Mouse (Mus musculus): Measurements from ENCODE around the gene Rab31. TPM values are rescaled to one million over a fixed set of nuclear protein-coding genes. Genes with fewer than 3 reads are reported as not detected.

Gene Rab31
- polyA plus RNA-seq, 1 experiment from 2014 or later, result 88.8 TPM

- H3K4me2 ChIP-seq (ENCODE audit: low read length), result no peak overlapping the region
- H3K9ac ChIP-seq (ENCODE audit: low read length), result no peak overlapping the region
- H3K27me3 ChIP-seq (replicated peaks; ENCODE audit: control insufficient read depth, insufficient read depth, low read length), result no peaks in the 10 kb centered on the region
- no peaks in the 10 kb centered on the region for H3K9me3 ChIP-seq (replicated peaks; ENCODE audit: control insufficient read depth, low read length)
- H3K36me3 ChIP-seq (ENCODE audit: control insufficient read depth, insufficient read depth, low read length), result no peaks in the 10 kb centered on the region
- no peak overlapping the region for H3K4me3 ChIP-seq (ENCODE audit: low read depth, low read length)
- 91% methylated on average over 6 of the region's 6 CpGs for WGBS
- ATAC-seq (no peak), DNase-seq (ENCODE audit: low spot score) (no peak)
- H3K4me1 ChIP-seq (ENCODE audit: control insufficient read depth, insufficient read depth, low read length), result peaks cover 10% of the 10 kb centered on the region; the same call in 1 of the 2 replicates
- H3K27ac ChIP-seq (ENCODE audit: low read depth, low read length), result no peak overlapping the region
Measured at GRCm38 (mm10) chr17:65737622-65738021, 34.9 kb downstream of the Rab31 start.

GRCm38 (mm10) chr17:65737175-65737574, 35.4 kb downstream of the Rab31 start:
- Histone ChIP-seq H3K27me3 (replicated peaks; ENCODE audit: control insufficient read depth, insufficient read depth, low read length) (no peaks in the 10 kb centered on the region), H3K9me3 (replicated peaks; ENCODE audit: control insufficient read depth, low read length) (no peaks in the 10 kb centered on the region), H3K4me1 (ENCODE audit: control insufficient read depth, insufficient read depth, low read length) (peaks cover 7% of the 10 kb centered on the region; the same call in 1 of the 2 replicates), H3K36me3 (ENCODE audit: control insufficient read depth, insufficient read depth, low read length) (no peaks in the 10 kb centered on the region), H3K9ac (ENCODE audit: low read length) (no peak overlapping the region), H3K4me3 (ENCODE audit: low read depth, low read length) (no peak overlapping the region), H3K27ac (ENCODE audit: low read depth, low read length) (no peak overlapping the region), H3K4me2 (ENCODE audit: low read length) (no peak overlapping the region)
- no peak for ATAC-seq
- no peak for DNase-seq (ENCODE audit: low spot score)
- 84% methylated on average over 5 of the region's 5 CpGs for WGBS

- DNase-seq (ENCODE audit: low spot score) (no peak), ATAC-seq (no peak)
- H3K4me3 ChIP-seq (ENCODE audit: low read depth, low read length), result no peak overlapping the region
- H3K9me3 ChIP-seq (replicated peaks; ENCODE audit: control insufficient read depth, low read length), result no peaks in the 10 kb centered on the region
- H3K27ac ChIP-seq (ENCODE audit: low read depth, low read length), result no peak overlapping the region
- H3K9ac ChIP-seq (ENCODE audit: low read length), result no peak overlapping the region
- H3K4me2 ChIP-seq (ENCODE audit: low read length), result no peak overlapping the region
- WGBS, result 93% methylated on average over 2 of the region's 2 CpGs
- no peaks in the 10 kb centered on the region for H3K36me3 ChIP-seq (ENCODE audit: control insufficient read depth, insufficient read depth, low read length)
- H3K27me3 ChIP-seq (replicated peaks; ENCODE audit: control insufficient read depth, insufficient read depth, low read length), result no peaks in the 10 kb centered on the region
- H3K4me1 ChIP-seq (ENCODE audit: control insufficient read depth, insufficient read depth, low read length), result no peaks in the 10 kb centered on the region
Measured at GRCm38 (mm10) chr17:65735088-65735487, 37.5 kb downstream of the Rab31 start.

GRCm38 (mm10) chr17:65732666-65733065, 39.9 kb downstream of the Rab31 start:
- DNase-seq (ENCODE audit: low spot score) (no peak), ATAC-seq (no peak)
- no peak overlapping the region for H3K27ac ChIP-seq (ENCODE audit: low read depth, low read length)
- WGBS, result 90% methylated on average over 4 of the region's 4 CpGs
- H3K27me3 ChIP-seq (replicated peaks; ENCODE audit: control insufficient read depth, insufficient read depth, low read length), result no peaks in the 10 kb centered on the region
- H3K9me3 ChIP-seq (replicated peaks; ENCODE audit: control insufficient read depth, low read length), result no peaks in the 10 kb centered on the region
- H3K36me3 ChIP-seq (ENCODE audit: control insufficient read depth, insufficient read depth, low read length), result no peaks in the 10 kb centered on the region
- no peak overlapping the region for H3K9ac ChIP-seq (ENCODE audit: low read length)
- H3K4me3 ChIP-seq (ENCODE audit: low read depth, low read length), result no peak overlapping the region
- no peak overlapping the region for H3K4me2 ChIP-seq (ENCODE audit: low read length)
- H3K4me1 ChIP-seq (ENCODE audit: control insufficient read depth, insufficient read depth, low read length), result no peaks in the 10 kb centered on the region

- Histone ChIP-seq H3K4me1 (ENCODE audit: control insufficient read depth, insufficient read depth, low read length) (no peaks in the 10 kb centered on the region), H3K36me3 (ENCODE audit: control insufficient read depth, insufficient read depth, low read length) (no peaks in the 10 kb centered on the region), H3K4me2 (ENCODE audit: low read length) (no peak overlapping the region), H3K9ac (ENCODE audit: low read length) (no peak overlapping the region), H3K27ac (ENCODE audit: low read depth, low read length) (no peak overlapping the region), H3K4me3 (ENCODE audit: low read depth, low read length) (no peak overlapping the region), H3K9me3 (replicated peaks; ENCODE audit: control insufficient read depth, low read length) (no peaks in the 10 kb centered on the region), H3K27me3 (replicated peaks; ENCODE audit: control insufficient read depth, insufficient read depth, low read length) (no peaks in the 10 kb centered on the region)
- 93% methylated on average over 9 of the region's 9 CpGs for WGBS
- no peak for DNase-seq (ENCODE audit: low spot score)
- no peak for ATAC-seq
Measured at GRCm38 (mm10) chr17:65731710-65732109, 40.8 kb downstream of the Rab31 start.

GRCm38 (mm10) chr17:65729945-65730741, 42.4 kb downstream of the Rab31 start:
- Histone ChIP-seq H3K27ac (ENCODE audit: low read depth, low read length) (no peak overlapping the region), H3K36me3 (ENCODE audit: control insufficient read depth, insufficient read depth, low read length) (no peaks in the 10 kb centered on the region), H3K9me3 (replicated peaks; ENCODE audit: control insufficient read depth, low read length) (no peaks in the 10 kb centered on the region), H3K4me2 (ENCODE audit: low read length) (no peak overlapping the region), H3K9ac (ENCODE audit: low read length) (no peak overlapping the region), H3K4me1 (ENCODE audit: control insufficient read depth, insufficient read depth, low read length) (no peaks in the 10 kb centered on the region), H3K4me3 (ENCODE audit: low read depth, low read length) (no peak overlapping the region), H3K27me3 (replicated peaks; ENCODE audit: control insufficient read depth, insufficient read depth, low read length) (no peaks in the 10 kb centered on the region)
- ATAC-seq, result no peak
- WGBS, result 78% methylated on average over 15 of the region's 16 CpGs
- DNase-seq (ENCODE audit: low spot score), result no peak

GRCm38 (mm10) chr17:65726755-65727154, 45.8 kb downstream of the Rab31 start:
- Histone ChIP-seq H3K36me3 (ENCODE audit: control insufficient read depth, insufficient read depth, low read length) (no peaks in the 10 kb centered on the region), H3K27ac (ENCODE audit: low read depth, low read length) (no peak overlapping the region), H3K4me2 (ENCODE audit: low read length) (no peak overlapping the region), H3K9ac (ENCODE audit: low read length) (no peak overlapping the region), H3K4me1 (ENCODE audit: control insufficient read depth, insufficient read depth, low read length) (no peaks in the 10 kb centered on the region), H3K9me3 (replicated peaks; ENCODE audit: control insufficient read depth, low read length) (no peaks in the 10 kb centered on the region), H3K4me3 (ENCODE audit: low read depth, low read length) (no peak overlapping the region), H3K27me3 (replicated peaks; ENCODE audit: control insufficient read depth, insufficient read depth, low read length) (no peaks in the 10 kb centered on the region)
- no peak for DNase-seq (ENCODE audit: low spot score)
- WGBS, result 79% methylated on average over 5 of the region's 5 CpGs
- no peak for ATAC-seq

GRCm38 (mm10) chr17:65726274-65726673, 46.3 kb downstream of the Rab31 start:
- no peak for ATAC-seq
- no peaks in the 10 kb centered on the region for H3K27me3 ChIP-seq (replicated peaks; ENCODE audit: control insufficient read depth, insufficient read depth, low read length)
- no peak for DNase-seq (ENCODE audit: low spot score)

GRCm38 (mm10) chr17:65725814-65726213, 46.7 kb downstream of the Rab31 start:
- H3K27ac ChIP-seq (ENCODE audit: low read depth, low read length), result no peak overlapping the region
- no peaks in the 10 kb centered on the region for H3K36me3 ChIP-seq (ENCODE audit: control insufficient read depth, insufficient read depth, low read length)
- DNase-seq (ENCODE audit: low spot score) (no peak), ATAC-seq (no peak)
- WGBS, result 55% methylated on average over 2 of the region's 2 CpGs
- no peak overlapping the region for H3K4me3 ChIP-seq (ENCODE audit: low read depth, low read length)
- no peak overlapping the region for H3K4me2 ChIP-seq (ENCODE audit: low read length)
- no peaks in the 10 kb centered on the region for H3K4me1 ChIP-seq (ENCODE audit: control insufficient read depth, insufficient read depth, low read length)
- H3K9me3 ChIP-seq (replicated peaks; ENCODE audit: control insufficient read depth, low read length), result no peaks in the 10 kb centered on the region
- no peak overlapping the region for H3K9ac ChIP-seq (ENCODE audit: low read length)
- no peaks in the 10 kb centered on the region for H3K27me3 ChIP-seq (replicated peaks; ENCODE audit: control insufficient read depth, insufficient read depth, low read length)

More at GRCm38 (mm10) chr17:65726274-65726673, 46.3 kb downstream of the Rab31 start:
- Histone ChIP-seq H3K36me3 (ENCODE audit: control insufficient read depth, insufficient read depth, low read length) (no peaks in the 10 kb centered on the region), H3K4me1 (ENCODE audit: control insufficient read depth, insufficient read depth, low read length) (no peaks in the 10 kb centered on the region), H3K27ac (ENCODE audit: low read depth, low read length) (no peak overlapping the region), H3K4me2 (ENCODE audit: low read length) (no peak overlapping the region), H3K9me3 (replicated peaks; ENCODE audit: control insufficient read depth, low read length) (no peaks in the 10 kb centered on the region), H3K4me3 (ENCODE audit: low read depth, low read length) (no peak overlapping the region), H3K9ac (ENCODE audit: low read length) (no peak overlapping the region)
- WGBS, result 85% methylated on average over 6 of the region's 6 CpGs
